Mouse (Mus musculus): Measurements from ENCODE around the gene Olfr251. TPM values are rescaled to one million over a fixed set of nuclear protein-coding genes. Genes with fewer than 3 reads are reported as not detected.
"Not testable (repeated sequence)": the region's sequence is repeated elsewhere in the genome, so short reads cannot be mapped to it uniquely, and the experiment has no call there.

Gene Olfr251
- not detected in 2 replicates for polyA plus RNA-seq (2015; fragmentation: Nextera tagmentation; extraction: Ambion mirVana)

DNA sequence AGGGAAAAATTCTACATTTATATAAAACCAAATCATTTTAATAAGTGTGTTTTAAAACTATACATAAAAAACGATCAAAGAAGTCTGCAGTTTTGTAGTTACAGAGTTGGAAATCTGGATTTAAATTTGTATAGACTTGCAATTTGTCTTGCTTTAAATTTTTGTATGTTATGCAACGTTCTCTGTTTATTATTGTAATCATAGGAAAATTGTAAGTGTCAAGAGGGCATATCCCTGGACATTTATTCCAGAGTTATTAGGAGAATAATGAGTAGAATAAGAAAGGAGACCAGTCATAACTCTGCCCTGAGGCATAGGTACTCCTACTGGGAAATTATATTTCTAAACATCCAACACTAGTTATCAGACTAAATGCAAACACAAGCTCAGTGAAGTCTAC lies at the start of gene Olfr251:
Gene Olfr251, plus strand, starts transcription at position 301 of the 400 bp plus-strand sequence.
- WGBS: 59% methylated on average over 2 of the region's 2 CpGs
- H3K9me3 ChIP-seq: no peaks in the 10 kb centered on the region
- H3K4me3 ChIP-seq: no peak within 1 kb of the TSS
- no peaks in the 10 kb centered on the region for H3K4me1 ChIP-seq
- H3K27me3 ChIP-seq: no peaks in the 10 kb centered on the region
- no peak for ATAC-seq (ENCODE audit: insufficient number of reproducible peaks, insufficient read depth, low FRiP score, low TSS enrichment, low read depth)
- H3K36me3 ChIP-seq: no peaks in the 10 kb centered on the region
- H3K9ac ChIP-seq: no peak within 1 kb of the TSS
- no peak within 1 kb of the TSS for H3K27ac ChIP-seq
- no peak within 1 kb of the TSS for H3K4me2 ChIP-seq

DNA sequence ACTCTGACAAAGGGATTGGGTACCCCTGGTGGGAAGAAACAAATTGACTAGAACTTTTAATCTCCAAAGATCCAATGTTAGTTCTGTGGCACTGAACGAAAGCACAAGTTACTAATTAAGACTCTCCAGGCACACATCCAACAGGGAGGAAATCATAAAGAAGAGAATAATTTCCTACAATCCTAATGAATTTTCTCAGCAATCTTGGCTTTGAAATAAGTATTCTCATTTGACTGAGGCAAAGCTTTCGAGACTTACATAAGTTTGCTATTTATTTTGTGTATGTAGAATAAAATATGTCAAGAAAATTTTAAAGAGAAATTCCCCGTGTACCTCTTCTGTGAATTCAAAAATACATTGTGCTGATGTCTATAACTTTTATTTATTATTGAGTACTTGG lies 48.1 kb upstream of the Olfr251 start, which contains the start of gene Olfr25:
Gene Olfr25, plus strand, starts transcription at position 301 of the 400 bp plus-strand sequence.
- H3K36me3 ChIP-seq: no peaks in the 10 kb centered on the region
- H3K9ac ChIP-seq: no peak within 1 kb of the TSS
- H3K4me3 ChIP-seq: no peak within 1 kb of the TSS
- no peak for ATAC-seq (ENCODE audit: insufficient number of reproducible peaks, insufficient read depth, low FRiP score, low TSS enrichment, low read depth)
- H3K4me2 ChIP-seq: no peak within 1 kb of the TSS
- WGBS: 75% methylated on average over 3 of the region's 3 CpGs
- no peaks in the 10 kb centered on the region for H3K4me1 ChIP-seq
- no peaks in the 10 kb centered on the region for H3K27me3 ChIP-seq
- no peak within 1 kb of the TSS for H3K27ac ChIP-seq
- no peaks in the 10 kb centered on the region for H3K9me3 ChIP-seq

DNA sequence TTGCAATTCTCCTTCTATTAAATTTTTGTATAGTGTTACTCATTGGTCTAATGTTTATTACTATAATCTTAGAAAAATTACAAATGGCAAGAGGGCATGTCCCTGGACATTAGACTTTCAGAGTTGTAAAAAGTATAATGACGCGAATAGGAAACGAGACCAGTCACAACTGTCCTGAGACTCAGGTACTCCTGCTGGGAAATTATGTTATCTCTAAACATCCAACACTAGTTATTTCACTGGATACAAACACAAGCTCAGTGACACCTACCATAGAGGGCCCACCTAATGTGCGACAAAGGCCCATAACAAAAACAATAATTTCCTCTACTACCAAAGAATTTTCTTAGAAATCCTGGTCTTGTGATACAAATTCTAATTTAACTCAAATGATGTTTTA lies 28.8 kb upstream of the Olfr251 start, which contains the start of gene Olfr898:
Gene Olfr898, plus strand, starts transcription at position 301 of the 400 bp plus-strand sequence.
- H3K9ac ChIP-seq: no peak within 1 kb of the TSS
- H3K4me1 ChIP-seq: no peaks in the 10 kb centered on the region
- WGBS: 92% methylated on average over 4 of the region's 4 CpGs
- H3K27me3 ChIP-seq: no peaks in the 10 kb centered on the region
- no peak within 1 kb of the TSS for H3K4me2 ChIP-seq
- no peaks in the 10 kb centered on the region for H3K36me3 ChIP-seq
- H3K27ac ChIP-seq: no peak within 1 kb of the TSS
- no peaks in the 10 kb centered on the region for H3K9me3 ChIP-seq
- H3K4me3 ChIP-seq: no peak within 1 kb of the TSS
- no peak for ATAC-seq (ENCODE audit: insufficient number of reproducible peaks, insufficient read depth, low FRiP score, low TSS enrichment, low read depth)

DNA sequence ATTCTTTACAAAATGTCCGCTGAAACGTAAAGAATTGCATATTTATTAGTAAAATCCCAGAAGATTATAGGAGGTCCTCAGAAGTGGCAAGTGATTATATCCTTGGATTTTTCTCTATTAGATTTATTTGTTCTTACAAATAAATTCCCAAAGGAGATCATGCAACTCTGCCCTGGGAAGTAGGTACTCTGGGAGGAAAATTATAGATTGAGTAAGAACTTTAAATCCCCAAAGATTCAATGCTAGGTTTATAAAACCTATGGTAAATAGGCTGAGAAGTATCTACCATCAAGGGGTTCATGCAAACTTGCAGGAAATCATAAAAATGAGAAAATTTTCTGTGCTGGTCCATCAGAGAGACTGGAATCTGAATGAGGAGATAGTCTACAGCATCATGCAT lies 10.3 kb upstream of the Olfr251 start, which contains the start of gene Olfr250:
Gene Olfr250, plus strand, starts transcription at position 301 of the 400 bp plus-strand sequence.
- WGBS: 89% methylated on average over 2 of the region's 2 CpGs
- H3K27me3 ChIP-seq: no peaks in the 10 kb centered on the region
- H3K36me3 ChIP-seq: no peaks in the 10 kb centered on the region
- H3K9ac ChIP-seq: no peak within 1 kb of the TSS
- H3K4me2 ChIP-seq: no peak within 1 kb of the TSS
- no peak within 1 kb of the TSS for H3K4me3 ChIP-seq
- H3K9me3 ChIP-seq: no peaks in the 10 kb centered on the region
- no peaks in the 10 kb centered on the region for H3K4me1 ChIP-seq
- no peak within 1 kb of the TSS for H3K27ac ChIP-seq
- ATAC-seq (ENCODE audit: insufficient number of reproducible peaks, insufficient read depth, low FRiP score, low TSS enrichment, low read depth): no peak

DNA sequence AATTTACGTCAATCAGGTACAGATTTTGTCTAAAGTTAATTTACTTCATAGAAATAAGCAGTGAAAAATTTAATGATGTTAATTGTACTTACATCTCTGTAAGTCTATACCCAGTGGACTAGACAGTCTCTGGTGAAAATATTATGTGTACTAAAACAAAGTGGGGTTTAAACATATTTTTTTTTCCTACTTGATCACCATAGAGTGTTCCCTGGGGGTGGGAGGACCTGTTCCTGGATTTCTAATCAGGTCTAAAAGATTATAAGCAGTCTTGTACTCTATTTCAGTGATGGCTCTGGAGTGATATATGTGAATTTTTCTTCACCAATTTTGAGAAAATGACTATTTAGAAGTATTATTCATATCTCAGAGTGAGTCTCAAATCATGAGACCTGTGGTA lies 24.5 kb downstream of the Olfr251 start, which contains the start of gene Olfr147:
Gene Olfr147, plus strand, starts transcription at position 301 of the 400 bp plus-strand sequence.
- Histone ChIP-seq H3K36me3 (no peaks in the 10 kb centered on the region), H3K9me3 (no peaks in the 10 kb centered on the region), H3K27ac (no peak within 1 kb of the TSS), H3K27me3 (no peaks in the 10 kb centered on the region), H3K4me3 (no peak within 1 kb of the TSS), H3K9ac (no peak within 1 kb of the TSS), H3K4me1 (no peaks in the 10 kb centered on the region), H3K4me2 (no peak within 1 kb of the TSS)
- 78% methylated on average over 1 of the region's 1 CpGs for WGBS
- no peak for ATAC-seq (ENCODE audit: insufficient number of reproducible peaks, insufficient read depth, low FRiP score, low TSS enrichment, low read depth)

DNA sequence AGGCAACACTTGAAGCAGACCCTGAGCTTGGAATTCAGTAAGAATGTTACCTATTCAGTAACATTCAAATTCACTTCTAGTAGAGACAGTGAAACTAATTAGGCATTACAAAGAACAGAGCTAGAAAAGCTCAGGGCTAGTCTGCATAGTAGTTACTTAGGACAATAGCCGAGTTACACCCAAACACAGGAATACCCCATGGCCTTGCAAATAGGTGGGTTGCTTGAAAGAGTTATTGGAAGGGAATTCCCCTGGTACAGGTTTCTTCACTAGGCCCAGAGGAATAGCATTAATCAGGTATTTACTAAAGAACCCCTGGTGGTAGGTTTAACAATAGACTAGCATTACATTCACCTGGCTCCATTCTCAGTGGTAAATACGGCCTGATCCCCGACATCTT lies 30.6 kb downstream of the Olfr251 start:
- H3K4me2 ChIP-seq; H3K9me3 ChIP-seq; H3K9ac ChIP-seq; H3K4me1 ChIP-seq; ATAC-seq (ENCODE audit: insufficient number of reproducible peaks, insufficient read depth, low FRiP score, low TSS enrichment, low read depth); H3K27ac ChIP-seq; H3K4me3 ChIP-seq; H3K27me3 ChIP-seq; H3K36me3 ChIP-seq: not testable (repeated sequence)
- 90% methylated on average over 3 of the region's 3 CpGs for WGBS

DNA sequence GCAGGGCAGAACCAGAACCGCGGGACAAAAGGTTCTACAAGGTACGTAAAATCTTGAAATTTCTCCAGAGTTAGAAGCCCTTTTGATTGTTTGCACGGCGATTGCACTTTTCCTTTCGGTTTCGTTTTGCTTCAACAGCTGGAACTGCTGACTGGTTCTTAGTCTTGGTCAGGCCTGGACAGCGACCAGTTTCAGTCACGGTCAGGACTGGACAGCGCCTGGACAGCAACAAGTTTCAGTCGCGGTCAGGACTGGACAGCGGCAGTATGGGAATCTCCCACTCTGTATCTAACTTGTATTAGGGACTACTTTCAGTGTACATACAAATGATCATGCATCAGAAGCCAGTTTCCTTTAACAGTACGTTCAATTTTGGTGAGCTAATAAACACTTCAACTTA lies 36.6 kb downstream of the Olfr251 start:
- H3K4me2 ChIP-seq; H3K27me3 ChIP-seq; H3K4me1 ChIP-seq; ATAC-seq (ENCODE audit: insufficient number of reproducible peaks, insufficient read depth, low FRiP score, low TSS enrichment, low read depth); H3K9ac ChIP-seq; H3K9me3 ChIP-seq; H3K4me3 ChIP-seq; H3K27ac ChIP-seq; H3K36me3 ChIP-seq: not testable (repeated sequence)
- 91% methylated on average over 14 of the region's 14 CpGs for WGBS

DNA sequence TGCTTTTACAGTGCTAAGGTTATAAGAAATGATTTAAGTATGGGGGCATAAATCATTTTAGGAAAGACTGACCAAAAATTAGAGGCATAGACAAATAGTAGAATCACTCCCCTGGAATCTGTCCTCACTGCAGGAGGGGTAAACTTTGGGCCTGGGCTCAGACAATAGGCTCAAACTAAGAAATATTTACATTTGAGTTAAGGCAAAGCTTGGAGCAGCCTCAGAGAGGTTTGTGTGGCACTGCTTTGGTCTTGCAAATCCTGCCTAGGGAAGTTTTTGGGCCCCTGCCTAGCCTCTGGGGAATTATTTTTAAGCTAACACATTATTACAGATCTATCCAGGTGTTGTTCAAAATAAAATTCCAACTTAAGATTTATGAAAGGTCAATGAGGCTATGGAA lies 46.9 kb downstream of the Olfr251 start:
- H3K9me3 ChIP-seq: no peaks in the 10 kb centered on the region
- ATAC-seq (ENCODE audit: insufficient number of reproducible peaks, insufficient read depth, low FRiP score, low TSS enrichment, low read depth): no peak
- no peak overlapping the region for H3K4me2 ChIP-seq
- no peaks in the 10 kb centered on the region for H3K27me3 ChIP-seq
- no peak overlapping the region for H3K9ac ChIP-seq
- no peak overlapping the region for H3K27ac ChIP-seq
- no peaks in the 10 kb centered on the region for H3K4me1 ChIP-seq
- no peaks in the 10 kb centered on the region for H3K36me3 ChIP-seq
- H3K4me3 ChIP-seq: no peak overlapping the region

DNA sequence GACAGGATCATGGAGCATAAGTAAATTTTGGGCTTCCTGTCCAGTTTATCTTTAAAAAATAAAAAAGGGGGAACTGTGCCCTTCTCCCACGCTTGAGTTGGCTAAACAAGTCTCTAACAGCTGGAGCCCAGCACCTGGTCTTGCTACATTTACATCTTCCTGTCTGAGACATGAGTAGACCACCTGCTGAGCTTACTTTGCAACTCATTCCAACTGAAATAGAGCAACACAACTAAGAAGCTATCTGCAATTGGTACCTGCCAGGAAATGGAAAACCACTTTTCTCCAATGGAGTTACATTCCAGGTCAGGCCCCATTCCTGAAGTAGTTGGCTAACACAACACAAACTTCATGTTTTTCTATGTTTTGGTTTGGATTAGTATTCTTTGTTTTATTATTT lies 50.1 kb downstream of the Olfr251 start:
- 40% methylated on average over 1 of the region's 1 CpGs for WGBS
- Histone ChIP-seq H3K4me2 (no peak overlapping the region), H3K9me3 (no peaks in the 10 kb centered on the region), H3K4me3 (no peak overlapping the region), H3K27me3 (no peaks in the 10 kb centered on the region), H3K9ac (no peak overlapping the region), H3K27ac (no peak overlapping the region), H3K4me1 (no peaks in the 10 kb centered on the region), H3K36me3 (no peaks in the 10 kb centered on the region)
- no peak for ATAC-seq (ENCODE audit: insufficient number of reproducible peaks, insufficient read depth, low FRiP score, low TSS enrichment, low read depth)

DNA sequence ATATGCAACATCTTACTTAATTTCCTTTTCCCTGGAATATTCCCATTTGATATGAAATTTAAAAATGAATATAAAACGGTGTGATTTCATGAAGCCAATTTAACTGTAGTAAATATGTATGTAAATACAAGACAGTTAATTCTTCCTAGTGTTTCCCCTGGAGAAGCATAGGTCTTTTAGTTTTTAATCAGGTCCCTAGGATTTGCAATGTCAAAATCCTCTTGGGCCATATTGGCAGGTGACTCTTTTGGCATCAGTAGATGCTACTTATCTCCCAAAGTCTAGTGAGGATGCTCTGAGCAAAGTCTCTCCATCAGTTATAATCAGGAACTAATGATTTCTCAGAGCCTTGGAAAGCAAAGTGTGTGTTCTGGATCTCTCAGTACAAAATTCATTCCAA lies 52.3 kb downstream of the Olfr251 start, which contains the start of gene Olfr901:
Gene Olfr901, plus strand, starts transcription at position 301 of the 400 bp plus-strand sequence.
- 78% methylated on average over 1 of the region's 1 CpGs for WGBS
- H3K27me3 ChIP-seq: no peaks in the 10 kb centered on the region
- no peaks in the 10 kb centered on the region for H3K9me3 ChIP-seq
- no peak within 1 kb of the TSS for H3K4me3 ChIP-seq
- no peaks in the 10 kb centered on the region for H3K4me1 ChIP-seq
- H3K4me2 ChIP-seq: no peak within 1 kb of the TSS
- H3K9ac ChIP-seq: no peak within 1 kb of the TSS
- ATAC-seq (ENCODE audit: insufficient number of reproducible peaks, insufficient read depth, low FRiP score, low TSS enrichment, low read depth): no peak
- no peak within 1 kb of the TSS for H3K27ac ChIP-seq
- no peaks in the 10 kb centered on the region for H3K36me3 ChIP-seq

Data from embryonic facial prominence, embryonic 13.5 days (tissue).